Mouse (Mus musculus): ENCODE data around the gene Treml2.

The Treml2 gene

DNA sequence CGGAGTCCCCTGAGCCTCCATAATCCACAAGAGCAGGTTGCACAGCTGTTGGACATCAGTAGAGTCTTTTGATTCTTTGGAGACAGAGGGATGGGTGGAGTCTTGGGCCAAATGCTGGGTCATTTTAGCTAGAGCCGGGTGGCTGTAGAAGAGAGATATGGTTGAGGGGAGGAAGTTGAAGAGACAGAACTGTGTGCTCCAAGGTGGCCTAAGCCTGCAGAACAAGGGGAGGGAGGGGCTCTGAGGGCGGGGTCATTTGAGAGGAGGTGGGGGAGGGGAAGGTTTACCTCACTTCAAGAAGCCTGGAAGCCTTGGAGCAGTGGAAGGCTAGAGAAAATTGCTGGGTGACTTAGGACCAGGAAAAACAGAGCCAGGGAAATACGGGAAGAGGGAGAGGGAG lies at the start of gene Treml2:
Gene Treml2, plus strand, starts transcription at position 296 of the 400 bp plus-strand sequence.
- peak; percentile 70 for DNase-seq (ENCODE audit: low read depth, low spot score)

DNA sequence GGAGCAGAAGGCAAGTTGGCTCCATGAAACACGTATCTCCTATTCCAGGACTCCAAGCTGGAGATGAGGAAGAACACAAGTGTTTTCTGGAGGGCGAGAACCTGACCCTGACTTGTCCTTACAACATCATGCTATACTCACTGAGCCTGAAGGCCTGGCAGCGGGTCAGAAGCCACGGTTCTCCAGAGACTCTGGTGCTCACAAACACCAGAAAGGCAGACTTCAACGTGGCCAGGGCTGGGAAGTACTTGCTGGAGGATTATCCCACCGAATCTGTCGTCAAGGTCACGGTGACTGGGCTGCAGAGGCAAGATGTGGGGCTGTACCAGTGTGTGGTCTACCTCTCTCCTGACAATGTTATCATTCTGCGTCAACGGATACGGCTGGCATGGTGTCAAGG lies 49.8 kb upstream of the Treml2 start:
- no peak for DNase-seq (ENCODE audit: low read depth, low spot score)

DNA sequence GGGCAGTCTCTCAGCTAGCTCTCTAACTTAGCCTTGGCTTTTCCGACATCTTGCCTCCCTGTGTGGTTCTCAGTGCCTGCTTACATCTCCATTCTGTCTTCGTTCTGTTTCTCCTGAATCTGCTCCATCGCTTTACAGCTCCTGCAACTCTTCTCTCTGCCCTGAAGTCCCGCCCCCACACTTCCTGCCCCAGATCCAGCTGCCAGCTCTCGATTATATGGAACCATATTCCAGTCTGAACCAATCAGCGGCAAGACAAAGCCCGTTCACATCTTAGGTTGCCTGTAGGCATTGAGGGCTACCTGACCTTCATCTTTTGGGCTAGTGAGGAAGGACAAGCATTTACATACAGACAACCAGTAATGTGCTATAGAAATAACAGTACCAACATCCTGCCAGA lies 48.7 kb upstream of the Treml2 start:
- DNase-seq (ENCODE audit: low read depth, low spot score) = no peak

DNA sequence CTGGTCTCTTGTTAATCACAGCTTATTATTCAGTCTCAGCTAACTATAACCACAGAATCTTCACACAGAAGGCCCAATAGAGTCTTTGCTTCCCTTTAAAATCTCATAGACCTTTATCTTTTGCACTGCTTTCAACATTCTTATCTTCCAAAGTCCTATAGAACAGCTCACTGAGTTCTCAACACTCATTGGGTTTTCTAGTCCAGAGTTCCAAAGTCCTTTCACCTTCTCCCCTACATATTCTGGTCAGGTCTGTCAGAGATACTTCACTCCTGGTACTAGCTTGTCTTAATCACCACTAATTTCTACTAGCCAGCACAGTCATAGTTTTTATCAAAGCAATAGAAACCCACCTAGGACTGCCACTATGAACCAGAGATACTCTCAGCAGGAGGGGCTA lies 42.7 kb upstream of the Treml2 start:
- no peak for DNase-seq (ENCODE audit: low read depth, low spot score)

DNA sequence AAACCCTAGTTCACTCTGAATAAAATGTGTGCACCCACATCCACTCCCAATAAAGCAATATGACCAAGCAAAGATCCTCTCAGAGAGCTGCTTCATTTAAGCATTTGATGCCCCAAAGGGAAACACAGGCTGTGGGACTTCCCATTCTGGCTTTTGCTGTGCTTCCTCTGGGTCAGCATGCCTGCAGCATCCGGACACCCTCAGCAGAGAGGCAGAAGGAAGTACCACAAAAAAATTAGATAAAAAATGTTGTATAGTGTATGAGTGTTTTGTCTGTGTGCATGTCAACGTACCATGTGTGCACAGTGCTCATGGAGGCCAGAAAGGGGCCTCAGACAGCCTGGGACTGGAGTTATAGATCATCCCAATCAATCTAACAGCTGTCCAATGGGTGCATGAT lies 37.4 kb upstream of the Treml2 start:
- DNase-seq (ENCODE audit: low read depth, low spot score) = no peak

DNA sequence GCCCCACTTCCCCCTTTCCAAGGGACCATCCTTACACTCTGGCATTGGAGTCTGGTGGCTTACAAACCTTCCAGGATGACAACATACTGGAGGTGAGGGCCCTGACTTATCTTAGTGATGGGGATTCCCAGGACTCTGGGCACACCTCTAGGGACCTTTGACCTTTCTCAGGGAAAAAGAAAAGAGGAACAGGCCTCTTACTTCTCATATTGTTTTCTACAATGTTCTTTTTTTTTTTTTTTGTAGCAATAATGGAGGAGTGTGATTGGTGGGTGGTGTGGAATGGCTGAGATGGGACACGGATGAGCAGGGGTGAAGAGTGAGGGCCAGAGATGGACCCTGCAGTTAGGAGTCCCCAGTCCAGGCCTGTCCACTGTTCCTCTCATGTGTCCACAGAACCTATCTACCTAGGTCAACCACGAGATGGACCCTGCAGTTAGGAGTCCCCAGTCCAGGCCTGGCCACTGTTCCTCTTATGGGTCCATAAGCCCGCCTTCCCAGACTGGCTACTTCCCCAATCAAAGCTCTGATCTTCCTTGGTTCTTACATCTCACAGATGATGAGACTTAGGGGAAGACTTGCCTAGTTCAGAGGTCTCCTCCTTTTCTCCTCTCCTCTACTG lies 35.4 kb upstream of the Treml2 start, which contains the start of gene Treml4:
Gene Treml4, plus strand, starts transcription at position 555 of the 622 bp plus-strand sequence.
- DNase-seq (ENCODE audit: low read depth, low spot score) = no peak

DNA sequence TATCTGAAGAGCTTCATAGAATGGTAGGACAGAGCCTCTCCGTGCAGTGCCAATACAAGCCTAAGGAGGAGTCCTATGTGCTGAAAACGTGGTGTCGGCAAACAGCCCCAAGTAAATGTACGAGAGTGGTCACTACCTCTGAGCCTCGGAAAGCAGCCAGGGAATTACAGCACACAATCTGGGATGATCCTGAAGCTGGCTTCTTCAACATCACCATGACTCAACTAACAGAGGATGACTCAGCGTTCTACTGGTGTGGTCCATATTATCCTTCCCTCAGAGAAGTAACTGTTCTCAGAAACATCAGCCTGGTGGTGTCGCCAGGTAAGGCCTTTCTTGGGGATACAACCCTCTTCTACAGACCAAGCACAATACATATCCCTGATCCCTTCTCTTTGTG lies 34.6 kb upstream of the Treml2 start:
- no peak for DNase-seq (ENCODE audit: low read depth, low spot score)

DNA sequence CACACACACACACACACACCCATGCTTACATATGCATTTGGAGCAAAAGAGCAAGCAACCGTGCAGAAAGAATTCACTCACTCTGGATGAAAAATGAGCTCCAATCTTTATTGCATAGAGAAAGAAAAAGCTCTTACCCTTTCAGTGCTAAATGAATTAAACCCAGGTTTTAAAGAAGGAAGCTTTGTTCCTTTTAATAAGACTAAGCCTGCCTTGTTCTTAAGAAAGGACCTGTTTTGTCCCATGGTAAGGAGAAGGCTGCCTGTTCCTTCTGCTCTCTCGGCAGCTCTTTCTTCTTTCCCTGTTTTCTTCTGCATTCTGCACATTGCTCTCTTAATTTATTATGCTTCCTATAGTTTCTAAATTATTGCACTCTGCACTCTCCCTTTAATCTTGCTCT lies 33.2 kb upstream of the Treml2 start:
- DNase-seq (ENCODE audit: low read depth, low spot score) = no peak

DNA sequence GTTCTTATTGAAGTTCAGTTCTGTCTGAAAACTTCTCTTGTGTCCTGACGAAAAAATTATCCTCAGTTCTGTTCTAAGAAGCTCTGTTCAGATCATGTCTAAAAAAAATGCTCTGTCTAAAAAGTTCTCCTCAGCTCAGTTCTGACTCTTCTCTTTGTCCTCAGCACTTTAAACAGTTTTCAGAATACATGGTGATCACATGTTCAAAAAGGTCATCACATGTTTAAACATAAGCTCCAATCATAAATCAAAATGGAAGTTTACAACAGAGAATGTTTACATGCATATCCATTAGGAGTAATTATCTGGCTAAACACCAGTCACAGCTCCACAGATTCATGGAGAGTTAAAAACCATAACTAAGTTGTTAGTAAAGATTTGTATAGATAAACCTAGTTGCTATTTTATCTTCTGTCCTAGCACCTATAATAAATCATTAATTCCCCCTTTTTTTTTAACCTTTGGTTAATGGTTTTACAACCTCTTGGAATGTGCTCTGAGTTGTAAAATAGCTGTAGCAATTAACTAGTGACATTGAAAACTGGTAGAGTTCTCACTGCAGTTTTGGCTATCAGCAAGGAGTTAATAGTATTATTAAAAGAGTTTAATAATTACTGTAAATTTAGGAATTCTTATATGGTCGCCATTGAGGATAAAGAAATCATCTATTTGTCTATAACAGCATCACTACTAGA lies 32.5 kb upstream of the Treml2 start:
- DNase-seq (ENCODE audit: low read depth, low spot score) = no peak

DNA sequence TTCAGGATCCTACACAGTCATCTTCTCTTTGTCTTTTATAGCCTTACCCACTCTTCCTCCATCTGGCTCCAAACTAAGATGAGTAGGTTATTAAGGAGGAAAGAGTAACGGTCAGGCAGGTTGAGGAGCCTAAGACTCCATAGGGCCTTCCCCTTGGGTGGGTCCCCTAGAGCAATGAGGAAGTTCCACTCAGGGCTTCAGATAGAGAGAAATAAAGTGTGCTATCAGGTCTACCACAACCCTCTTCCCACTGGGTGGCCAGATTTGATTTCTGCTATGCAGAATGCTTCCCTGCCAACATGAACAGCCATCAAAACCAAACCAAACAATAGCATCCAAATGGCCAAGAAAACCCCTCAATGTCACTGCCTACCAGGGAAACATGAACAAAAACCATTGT lies 31.7 kb upstream of the Treml2 start:
- DNase-seq (ENCODE audit: low read depth, low spot score) = no peak

DNA sequence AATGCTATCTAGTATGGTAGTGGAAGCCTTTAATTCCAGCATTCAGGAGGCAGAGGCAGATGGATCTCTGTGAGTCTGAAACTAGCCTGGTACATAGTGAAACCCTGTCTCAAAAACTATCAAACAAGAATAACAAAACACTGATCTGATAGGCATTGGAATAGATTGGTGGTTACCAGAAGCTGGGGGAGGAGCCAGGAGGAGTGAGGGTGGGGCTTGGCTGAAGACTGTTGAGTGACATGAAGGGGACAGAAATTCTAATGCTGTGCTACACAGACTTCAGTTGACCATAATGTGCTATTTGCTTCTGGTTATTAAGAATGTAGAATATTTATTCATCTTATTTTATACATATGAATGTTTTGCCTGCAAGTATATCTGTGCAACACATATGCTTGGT lies 31.0 kb upstream of the Treml2 start:
- no peak for DNase-seq (ENCODE audit: low read depth, low spot score)

DNA sequence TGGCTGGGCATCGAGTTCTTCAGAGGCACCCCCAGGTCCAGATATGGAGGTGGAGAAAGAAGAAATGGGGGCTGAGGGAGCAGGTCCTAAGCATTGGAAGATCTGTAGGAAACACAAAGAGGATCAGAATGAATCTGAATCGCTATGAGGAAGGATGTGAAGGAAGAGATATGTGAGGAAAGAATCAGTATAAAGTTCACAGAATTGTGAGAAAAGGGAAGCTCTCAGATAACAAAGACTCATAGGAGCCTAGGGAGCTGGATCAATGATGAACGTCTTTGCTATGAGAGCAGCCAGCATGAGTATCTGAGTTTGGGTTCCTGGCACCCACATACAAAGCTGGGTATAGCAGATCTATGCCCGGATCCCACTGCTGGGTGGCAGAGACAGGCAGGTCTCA lies 29.5 kb upstream of the Treml2 start:
- no peak for DNase-seq (ENCODE audit: low read depth, low spot score)

DNA sequence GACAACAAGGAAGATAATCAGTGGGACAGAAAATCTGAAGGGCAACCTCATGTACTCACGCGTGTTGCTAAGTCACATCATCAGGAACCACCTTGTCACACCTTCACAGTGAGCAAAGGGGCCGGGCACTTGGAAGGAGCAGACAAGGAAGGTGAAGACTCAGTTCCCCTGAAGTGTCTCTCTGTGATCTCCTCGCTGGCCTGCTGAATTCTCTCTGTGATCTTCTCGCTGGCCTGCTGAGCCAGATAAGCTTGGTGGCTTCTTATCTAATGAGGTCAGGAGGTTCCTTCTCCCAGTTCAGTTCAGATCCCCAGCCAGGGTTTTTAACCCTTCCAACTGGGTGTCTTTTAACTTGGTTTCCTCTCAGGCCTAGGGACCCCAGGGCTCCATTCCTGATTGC lies 27.1 kb upstream of the Treml2 start:
- DNase-seq (ENCODE audit: low read depth, low spot score) = no peak

DNA sequence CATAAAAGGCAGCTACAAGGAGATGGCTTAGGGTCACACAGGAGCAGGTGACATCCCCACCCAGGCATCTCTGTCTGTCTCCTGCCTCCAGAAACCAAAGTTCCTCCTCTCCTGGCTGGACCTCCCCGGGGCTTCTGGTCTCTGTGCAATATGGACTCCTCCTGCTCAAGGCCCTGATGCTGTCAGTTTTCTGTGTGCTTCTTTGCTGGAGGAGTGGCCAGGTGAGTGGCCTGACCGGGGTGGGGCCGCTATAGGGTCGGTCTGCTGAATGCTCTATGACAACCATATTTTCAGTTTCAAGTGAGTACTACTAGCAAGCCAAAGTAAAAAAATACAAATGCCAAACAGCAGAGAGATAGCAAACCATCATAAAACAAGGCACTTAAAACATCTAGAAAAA lies 26.7 kb upstream of the Treml2 start:
- DNase-seq (ENCODE audit: low read depth, low spot score) = no peak

DNA sequence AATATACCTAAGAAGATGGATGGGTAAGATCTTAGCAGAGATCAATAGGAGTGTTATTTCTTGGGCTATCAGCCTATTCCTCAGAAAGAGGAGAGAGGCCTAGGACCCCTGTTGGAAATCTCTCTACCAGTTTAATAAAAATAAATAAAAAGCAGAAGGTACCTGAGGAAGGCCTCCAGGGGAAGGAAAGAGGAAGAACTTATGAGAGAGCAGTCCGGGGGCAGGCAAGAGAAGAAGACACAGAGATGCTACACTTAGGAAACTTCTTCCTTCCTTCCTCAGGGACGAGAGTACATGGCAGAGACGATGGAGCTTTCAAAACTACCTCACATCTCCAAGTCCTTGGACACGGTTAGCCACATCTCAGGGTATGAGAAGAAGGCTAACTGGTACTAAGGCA lies 25.2 kb upstream of the Treml2 start:
- no peak for DNase-seq (ENCODE audit: low read depth, low spot score)

DNA sequence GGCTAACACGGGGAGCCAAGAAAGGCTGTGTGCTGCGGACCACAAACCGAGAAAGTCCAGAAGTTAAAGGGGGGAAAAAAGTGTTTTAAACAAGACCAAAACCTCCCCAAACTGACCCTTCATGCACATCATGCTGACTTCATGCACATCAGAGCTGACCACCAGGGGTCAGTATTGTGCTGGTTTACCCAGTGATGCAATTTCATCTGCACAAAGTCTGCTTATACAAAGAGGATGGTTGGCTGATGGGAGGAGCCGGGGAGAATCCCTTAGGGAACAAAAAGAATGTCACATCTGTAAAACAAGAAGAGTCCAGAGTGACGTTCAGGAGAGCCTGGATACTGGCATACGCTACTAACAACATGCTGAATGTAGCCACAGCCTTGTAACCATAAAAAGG lies 24.4 kb upstream of the Treml2 start:
- peak; percentile 89 for DNase-seq (ENCODE audit: low read depth, low spot score)

DNA sequence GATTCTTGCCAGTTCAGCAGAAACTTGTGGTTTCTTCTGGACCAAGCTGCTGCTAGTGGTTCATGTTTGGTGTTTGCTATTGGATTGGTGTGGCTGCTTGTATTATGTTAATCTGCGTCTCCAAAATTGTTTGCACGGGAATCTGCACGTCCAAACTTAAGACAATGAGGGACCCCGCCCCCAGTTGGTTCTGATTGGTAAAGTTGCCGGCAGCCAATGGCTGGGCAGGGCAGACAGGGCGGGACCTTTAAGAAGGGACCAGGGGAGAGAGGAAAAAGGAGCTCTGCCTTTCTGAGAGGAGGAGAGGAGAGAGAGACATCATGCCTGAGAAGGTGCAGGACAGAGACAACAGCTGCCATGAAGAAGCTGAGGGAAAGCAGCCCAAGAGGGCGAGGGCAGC lies 23.6 kb upstream of the Treml2 start:
- DNase-seq (ENCODE audit: low read depth, low spot score) = no peak

DNA sequence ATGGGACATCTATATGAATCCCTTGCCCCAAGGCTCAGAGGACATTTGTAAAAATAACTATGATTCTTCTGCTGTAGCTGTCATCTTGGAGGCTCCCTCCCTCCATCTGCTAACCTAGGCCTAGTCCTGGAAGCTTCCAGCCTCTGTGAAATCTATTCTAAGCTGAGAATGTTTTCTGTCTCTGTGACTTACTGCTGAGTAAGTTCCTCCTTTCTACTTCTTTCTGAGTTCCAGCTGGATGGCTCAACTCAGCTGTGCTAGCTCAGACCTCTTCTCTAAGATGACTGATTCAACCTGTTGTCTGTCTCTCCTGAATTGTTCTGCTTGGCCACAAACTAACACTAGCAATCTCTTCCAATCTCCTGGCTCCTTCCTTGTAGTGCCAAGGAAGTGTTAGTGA lies 20.9 kb upstream of the Treml2 start:
- no peak for DNase-seq (ENCODE audit: low read depth, low spot score)

DNA sequence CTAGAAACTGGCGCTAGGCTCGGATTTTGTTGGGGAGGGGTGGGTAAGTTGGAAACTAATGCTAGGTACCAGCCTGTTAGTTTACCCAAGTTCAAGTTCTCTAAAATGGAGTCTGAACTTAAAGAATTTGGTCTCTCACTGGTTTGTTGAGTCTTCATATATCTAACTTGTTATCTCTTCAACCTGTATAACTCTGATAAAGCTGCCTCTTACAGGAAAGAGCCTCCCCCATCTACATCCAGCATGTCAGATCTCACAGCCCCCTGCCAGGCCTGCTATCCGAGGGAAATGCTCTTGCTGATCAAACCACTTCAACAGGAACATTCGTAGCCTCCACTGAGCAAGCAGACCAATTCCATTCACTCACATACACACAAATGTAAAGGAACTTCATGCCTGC lies 20.3 kb upstream of the Treml2 start:
- DNase-seq (ENCODE audit: low read depth, low spot score) = no peak

DNA sequence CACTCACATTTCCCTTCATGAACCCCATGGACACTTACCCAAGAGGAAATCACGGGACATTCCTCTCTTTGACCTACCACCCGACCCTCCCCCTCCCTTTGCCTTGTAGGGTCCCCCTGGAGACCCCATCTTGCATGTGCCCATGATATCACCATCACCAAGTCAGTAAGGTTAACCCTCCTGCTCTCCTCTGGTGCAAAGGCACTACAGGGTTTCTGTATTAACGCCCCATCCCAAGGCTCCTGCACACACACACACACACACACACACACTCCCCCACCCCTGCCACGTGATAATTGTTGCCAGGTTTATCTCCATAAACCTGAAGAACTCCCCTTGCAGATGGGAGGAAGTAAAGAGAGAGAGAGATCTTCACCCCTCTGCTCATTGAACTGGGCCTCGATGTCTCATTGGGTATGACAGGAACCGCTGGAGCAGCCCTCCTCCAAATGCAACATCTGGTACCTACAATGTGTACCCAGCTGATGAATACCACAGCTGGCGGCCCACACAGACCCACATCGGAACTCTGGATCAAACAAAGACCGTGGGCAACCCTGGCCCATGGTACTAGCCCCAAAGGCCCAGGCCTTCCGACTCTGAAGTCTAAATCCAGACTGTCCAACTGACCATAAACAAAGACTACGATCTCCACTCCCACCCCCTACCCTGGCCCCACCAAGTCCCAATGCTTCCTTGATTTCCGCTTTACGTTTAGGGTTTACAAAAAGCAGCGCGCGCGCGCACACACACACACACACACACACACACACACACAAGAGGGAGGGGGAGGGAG lies 18.2 kb upstream of the Treml2 start:
- DNase-seq (ENCODE audit: low read depth, low spot score) = peak; percentile 18

DNA sequence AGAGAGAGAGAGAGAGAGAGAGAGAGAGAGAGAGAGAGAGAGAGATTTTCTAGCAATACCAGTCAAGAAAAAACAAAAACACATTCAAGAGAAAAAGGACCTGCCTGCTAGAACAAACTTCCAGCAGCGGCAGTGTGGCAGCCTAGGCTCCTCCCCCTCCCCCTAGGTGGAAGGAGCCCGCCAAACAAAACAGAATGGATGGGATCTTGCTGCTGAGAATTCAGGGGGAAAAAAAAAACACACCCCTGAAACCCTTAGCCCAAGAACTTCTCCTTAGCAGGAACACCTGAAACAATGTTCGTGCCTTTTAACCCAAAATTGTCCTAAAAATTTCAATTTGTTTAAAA lies 17.6 kb upstream of the Treml2 start:
- DNase-seq (ENCODE audit: low read depth, low spot score) = peak; percentile 25

DNA sequence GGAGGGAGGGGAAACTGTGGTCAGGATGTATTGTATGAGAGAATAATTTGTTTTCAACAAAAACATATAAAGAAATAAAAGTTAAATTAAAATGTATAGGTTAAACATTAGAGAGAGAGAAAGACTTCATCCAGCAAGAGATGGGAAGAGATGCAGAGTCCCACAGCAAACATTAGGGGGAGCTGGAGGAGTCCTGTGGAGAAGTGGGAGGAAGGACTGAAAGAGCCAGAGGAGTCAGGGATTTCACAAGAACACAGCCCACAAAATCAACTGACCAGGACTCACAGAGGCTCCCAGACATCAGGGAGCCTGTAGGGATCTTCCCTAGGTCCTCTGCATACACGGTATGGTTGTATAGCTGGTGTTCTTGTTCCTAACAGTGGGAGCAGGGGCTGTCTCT lies 12.5 kb upstream of the Treml2 start:
- DNase-seq (ENCODE audit: low read depth, low spot score) = peak; percentile 29

DNA sequence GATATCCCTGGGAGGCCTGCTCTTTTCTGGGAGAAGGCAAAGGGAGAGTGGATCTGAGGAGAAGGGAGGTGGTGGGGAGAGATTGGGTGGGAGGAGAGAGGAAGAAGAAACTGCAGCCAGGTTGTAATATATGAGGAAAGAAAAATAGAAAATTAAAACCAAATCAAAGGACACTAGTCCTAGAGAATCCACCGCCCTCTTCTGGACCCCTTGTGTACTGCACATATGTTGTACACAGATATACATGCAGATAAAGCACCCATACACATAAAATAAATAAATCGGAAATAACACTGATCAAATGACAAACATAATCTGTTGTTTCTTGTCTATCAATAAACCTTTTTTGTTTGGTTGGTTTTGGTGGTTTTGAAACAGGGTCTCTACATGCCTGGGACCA lies 12.0 kb upstream of the Treml2 start:
- peak; percentile 55 for DNase-seq (ENCODE audit: low read depth, low spot score)
